Mouse (Mus musculus) liver, embryonic 14.5 days (tissue): Measurements from ENCODE around the gene Ppt1. TPM values are rescaled to one million over a fixed set of nuclear protein-coding genes. Genes with fewer than 3 reads are reported as not detected.

Experiments used
- ATAC-seq: fragments of 200-750 bp; cut with Nextera tagmentation; 2 replicates; pipeline ENCODE4 v1.8.0; 2017; ENCODE audit warnings: moderate number of reproducible peaks, mild to moderate bottlenecking, moderate library complexity; ENCODE audit not compliant: insufficient read depth
- DNase-seq, 3 experiments: peaks; one replicate each; pipeline ENCODE4 v3.0.0-alpha.2; 2012 to 2013; ENCODE audit warnings: low read depth in 3 of 3, low spot score in 3 of 3
- H3K27ac ChIP-seq: fragments of 300-500 bp; sonication (generic); 2 replicates; pipeline ENCODE4 v1.5.1; 2014; ENCODE audit warnings: moderate library complexity, mild to moderate bottlenecking, control low read depth, inconsistent platforms
- H3K27me3 ChIP-seq: fragments of 300-500 bp; sonication (generic); 2 replicates; pipeline ENCODE4 v1.6.1; 2014; ENCODE audit warnings: mild to moderate bottlenecking, low read length, moderate library complexity; ENCODE audit not compliant: control insufficient read depth, insufficient read depth
- H3K36me3 ChIP-seq: fragments of 300-500 bp; sonication (generic); replicated peaks from 2 replicates; pipeline ENCODE4 v1.6.1; 2014; ENCODE audit warnings: low read depth; ENCODE audit not compliant: control insufficient read depth, insufficient read depth
- H3K4me1 ChIP-seq, 2 experiments: fragments of 200-500 bp in 1 of 2; fragments of 300-500 bp in 1 of 2; sonication (generic) in 1 of 2; replicated peaks; 2 replicates each; pipeline ENCODE4 v1.6.1; 2012 to 2014; ENCODE audit warnings: antibody characterized with exemption in 1 of 2, inconsistent platforms in 1 of 2, low read length in 1 of 2; ENCODE audit not compliant: control insufficient read depth in 2 of 2, insufficient read depth in 2 of 2
- H3K4me2 ChIP-seq: fragments of 300-500 bp; sonication (generic); 2 replicates; pipeline ENCODE4 v1.6.1; 2014; ENCODE audit warnings: low read depth, mild to moderate bottlenecking, control low read depth, moderate library complexity
- H3K4me3 ChIP-seq, 2 experiments: fragments of 200-500 bp in 1 of 2; fragments of 300-500 bp in 1 of 2; sonication (generic) in 1 of 2; 2 replicates each; pipeline ENCODE4 v1.5.1; 2012 to 2014; ENCODE audit warnings: low read depth in 2 of 2, low read length in 2 of 2, mild to moderate bottlenecking in 2 of 2, control low read depth in 1 of 2, inconsistent platforms in 1 of 2, moderate library complexity in 1 of 2; ENCODE audit not compliant: insufficient read depth in 1 of 2
- H3K9ac ChIP-seq: fragments of 300-500 bp; sonication (generic); replicated peaks from 2 replicates; pipeline ENCODE4 v1.6.1; 2014; ENCODE audit warnings: mild to moderate bottlenecking, control low read depth, moderate library complexity
- H3K9me3 ChIP-seq: fragments of 300-500 bp; sonication (generic); 2 replicates; pipeline ENCODE4 v1.6.1; 2016; ENCODE audit warnings: low read length, mixed read lengths; ENCODE audit not compliant: control insufficient read depth
- CTCF ChIP-seq: IDR thresholded peaks from 2 replicates; pipeline ENCODE4 v1.5.1; 2016; ENCODE audit warnings: antibody characterized with exemption, low read depth, control low read depth
- EP300 ChIP-seq: IDR thresholded peaks from 2 replicates; pipeline ENCODE4 v1.6.1; 2016; ENCODE audit warnings: antibody characterized with exemption, low read depth
- WGBS: fragments of 180-500 bp; shearing (Covaris S2); extraction: QIAGEN DNeasy Blood & Tissue Kit; methylation state at CpG from one replicate; pipeline ENCODE4 v1.1.7; 2014; ENCODE audit not compliant: insufficient replicate concordance; 5-methylcytosine and 5-hydroxymethylcytosine counted together
- polyA plus RNA-seq, 2 experiments: library from polyadenylated mRNA; depleted of rRNA in 1 of 2; stranded (reverse) in 1 of 2; unstranded in 1 of 2; fragments of >200 nt; fragmentation: Nextera tagmentation in 1 of 2; extraction: Ambion mirVana in 1 of 2; gene quantifications; 2 replicates each; pipeline versions ENCODE4 v1.2.1 to v1.2.3; 2012 to 2014

Ppt1 gene
- polyA plus RNA-seq (2012; rRNA removed) (6.9 and 10.4 TPM in 2 replicates), polyA plus RNA-seq (2014; fragmentation: Nextera tagmentation; extraction: Ambion mirVana) (17.6 and 17.9 TPM in 2 replicates)

GRCm38 (mm10) chr4:122835530-122836402 is at the start of gene Ppt1:
Ppt1 (plus strand) TSS chr4:122836242.
- 5% methylated on average over 31 of the region's 31 CpGs for WGBS
- no peaks in the 10 kb centered on the region for H3K27me3 ChIP-seq
- H3K4me3 ChIP-seq: peak within 1 kb of the TSS; percentile 79 to 95
- no peaks in the 10 kb centered on the region for H3K36me3 ChIP-seq
- H3K9me3 ChIP-seq: no peaks in the 10 kb centered on the region
- H3K27ac ChIP-seq: no peak within 1 kb of the TSS; the same call in 1 of the 2 replicates
- ATAC-seq (peak; percentile 90), DNase-seq (peak; percentile 72 to 75 (median 72))
- TF ChIP-seq CTCF (peak; percentile 50), EP300 (no peak)
- peaks cover 3 to 9% of the 10 kb centered on the region in 2 experiments; a peak in 1 of 4 replicates for H3K4me1 ChIP-seq
- H3K9ac ChIP-seq: peak within 1 kb of the TSS; percentile 73
- peak within 1 kb of the TSS; percentile 87 for H3K4me2 ChIP-seq

DNA sequence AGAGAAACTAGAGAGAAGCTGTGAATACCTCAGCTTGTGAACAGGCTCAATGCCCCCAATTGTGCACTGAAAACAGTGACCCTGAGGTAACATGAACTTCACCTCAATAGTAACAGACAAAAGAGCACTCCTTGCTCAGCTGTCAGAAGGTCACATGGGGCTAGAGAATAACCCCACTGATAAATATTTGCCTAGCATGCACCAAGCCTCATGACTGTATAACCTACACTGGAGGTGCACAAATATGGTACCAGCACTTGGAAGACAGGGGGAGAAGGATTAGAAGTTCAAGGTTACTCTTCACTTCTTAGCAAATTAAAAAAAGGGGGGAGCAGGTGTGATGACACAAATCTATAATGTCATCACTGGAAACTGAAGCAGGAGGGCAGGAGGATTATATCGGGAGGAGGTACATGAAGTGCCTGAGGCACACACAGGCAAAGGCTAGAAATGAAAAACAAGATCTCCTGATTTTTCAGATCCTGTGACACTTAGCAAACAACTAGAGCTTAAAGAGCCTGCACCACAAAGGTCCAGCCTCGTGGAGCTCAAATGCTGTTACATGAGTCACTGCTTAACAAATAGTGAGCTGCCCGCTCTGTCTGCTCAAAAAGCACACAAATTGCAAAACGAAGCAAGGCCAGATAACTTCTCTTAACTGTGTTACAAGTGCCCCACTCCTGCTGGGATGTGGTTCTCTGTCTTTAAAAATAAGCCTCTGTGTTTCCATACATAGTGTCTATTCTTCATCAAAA is 46.5 kb upstream of the Ppt1 start:
- Histone ChIP-seq H3K9me3 (no peaks in the 10 kb centered on the region), H3K27me3 (no peaks in the 10 kb centered on the region), H3K9ac (no peak overlapping the region), H3K27ac (no peak overlapping the region), H3K4me3 (no peak overlapping the region), H3K4me1 (no peaks in the 10 kb centered on the region; a peak in 1 of 4 replicates), H3K4me2 (no peak overlapping the region), H3K36me3 (no peaks in the 10 kb centered on the region)
- TF ChIP-seq CTCF (no peak), EP300 (no peak)
- ATAC-seq (no peak), DNase-seq (no peak)
- whole genome bisulfite sequencing: 52% methylated on average over 4 of the region's 4 CpGs

DNA sequence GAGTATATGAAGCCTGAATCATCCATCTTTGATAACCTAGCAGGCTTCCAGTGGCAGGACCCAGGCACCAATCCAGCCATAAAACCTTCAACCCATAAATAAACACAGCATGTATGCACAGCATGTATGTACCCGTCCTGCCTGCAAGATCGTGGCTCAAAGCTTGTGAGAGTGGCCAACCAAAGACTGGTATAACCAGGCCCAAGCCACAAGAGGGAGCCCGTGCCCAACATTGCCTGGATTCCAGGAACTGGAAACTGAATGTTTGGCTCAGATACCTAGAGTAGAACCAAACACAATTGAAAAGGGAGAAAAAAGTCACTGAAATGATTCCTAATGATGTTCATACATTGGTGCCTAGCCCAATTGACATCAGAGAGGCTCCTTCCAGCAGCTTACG is 27.9 kb upstream of the Ppt1 start:
- 20% methylated on average over 4 of the region's 4 CpGs for WGBS
- no peak overlapping the region for H3K9ac ChIP-seq
- no peaks in the 10 kb centered on the region for H3K9me3 ChIP-seq
- TF ChIP-seq EP300: no peak
- peak; percentile 85 for TF ChIP-seq CTCF
- DNase-seq (peak in 2 of 3 experiments; percentile 13 to 32), ATAC-seq (peak; percentile 37; the same call in 1 of the 2 replicates)
- no peak overlapping the region for H3K27ac ChIP-seq
- peaks cover 0 to 6% of the 10 kb centered on the region in 2 experiments; a peak in 2 of 4 replicates for H3K4me1 ChIP-seq
- no peaks in the 10 kb centered on the region for H3K36me3 ChIP-seq
- no peaks in the 10 kb centered on the region for H3K27me3 ChIP-seq
- no peak overlapping the region for H3K4me2 ChIP-seq
- H3K4me3 ChIP-seq: no peak overlapping the region

GRCm38 (mm10) chr4:122811180-122811579 is 24.9 kb upstream of the Ppt1 start:
- no peak overlapping the region for H3K4me2 ChIP-seq
- H3K9ac ChIP-seq: no peak overlapping the region
- no peaks in the 10 kb centered on the region for H3K27me3 ChIP-seq
- ATAC-seq: peak; percentile 56; the same call in 1 of the 2 replicates
- WGBS: 11% methylated on average over 1 of the region's 1 CpGs
- no peaks in the 10 kb centered on the region for H3K9me3 ChIP-seq
- H3K4me3 ChIP-seq: no peak overlapping the region
- no peaks in the 10 kb centered on the region for H3K36me3 ChIP-seq
- H3K27ac ChIP-seq: no peak overlapping the region
- DNase-seq: peak in 1 of 3 experiments; percentile 6
- H3K4me1 ChIP-seq: peaks cover 0 to 6% of the 10 kb centered on the region in 2 experiments; a peak in 2 of 4 replicates
- TF ChIP-seq CTCF (no peak), EP300 (no peak)

DNA sequence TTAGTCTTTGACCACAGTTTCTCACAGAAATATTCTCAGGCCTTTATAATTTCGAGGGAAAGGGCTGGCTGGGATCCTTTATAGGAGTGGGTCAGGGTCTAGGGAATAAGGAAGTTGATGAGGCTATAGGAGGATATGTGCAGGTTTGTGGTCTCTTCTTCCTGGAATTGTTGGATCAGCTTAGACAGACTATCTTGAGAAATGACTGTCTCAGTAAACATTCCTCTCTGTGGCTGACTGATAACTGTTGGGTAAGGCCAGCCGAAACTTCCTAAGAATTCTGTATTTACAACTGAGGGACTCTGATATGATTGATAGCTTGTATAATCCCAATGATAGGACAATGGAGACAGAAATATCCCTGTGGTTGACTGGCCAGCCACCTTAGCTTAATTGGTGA is 24.2 kb upstream of the Ppt1 start:
- WGBS: 9% methylated on average over 2 of the region's 2 CpGs
- TF ChIP-seq CTCF: no peak
- TF ChIP-seq EP300: no peak
- no peak overlapping the region for H3K27ac ChIP-seq

More for the DNA sequence above, 24.2 kb upstream of the Ppt1 start:
- Histone ChIP-seq H3K4me1 (peaks cover 0 to 6% of the 10 kb centered on the region in 2 experiments; a peak in 2 of 4 replicates), H3K4me2 (no peak overlapping the region), H3K4me3 (no peak overlapping the region), H3K27me3 (no peaks in the 10 kb centered on the region), H3K36me3 (no peaks in the 10 kb centered on the region), H3K9me3 (no peaks in the 10 kb centered on the region), H3K9ac (no peak overlapping the region)
- DNase-seq (no peak), ATAC-seq (peak; percentile 57; the same call in 1 of the 2 replicates)
